Mouse (Mus musculus) stomach, embryonic 15.5 days (tissue): ENCODE results near the gene Gadd45g. TPM values are rescaled to one million over a fixed set of nuclear protein-coding genes. Genes with fewer than 3 reads are reported as not detected.
A peak's percentile ranks its signal among the peaks of the same experiment; 100 is the strongest.

ENCODE experiments used
- ATAC-seq: fragments of 200-750 bp; cut with Nextera tagmentation; 2 replicates; pipeline ENCODE4 v1.8.0; 2017; ENCODE audit warnings: low read depth, moderate number of reproducible peaks, moderate TSS enrichment; ENCODE audit not compliant: insufficient read depth, low FRiP score
- H3K27ac ChIP-seq: fragments of 300-500 bp; sonication (generic); 2 replicates; pipeline ENCODE4 v1.5.1; 2015; ENCODE audit warnings: mild to moderate bottlenecking, inconsistent platforms
- H3K27me3 ChIP-seq: fragments of 300-500 bp; sonication (generic); replicated peaks from 2 replicates; pipeline ENCODE4 v1.6.1; 2015; ENCODE audit warnings: inconsistent platforms
- H3K36me3 ChIP-seq: fragments of 300-500 bp; sonication (generic); 2 replicates; pipeline ENCODE4 v1.6.1; 2015; ENCODE audit warnings: inconsistent platforms
- H3K4me1 ChIP-seq: fragments of 300-500 bp; sonication (generic); 2 replicates; pipeline ENCODE4 v1.6.1; 2015; ENCODE audit warnings: inconsistent platforms
- H3K4me2 ChIP-seq: fragments of 300-500 bp; sonication (generic); 2 replicates; pipeline ENCODE4 v1.6.1; 2015; ENCODE audit warnings: mild to moderate bottlenecking, inconsistent platforms
- H3K4me3 ChIP-seq: fragments of 300-500 bp; sonication (generic); replicated peaks from 2 replicates; pipeline ENCODE4 v1.5.1; 2015; ENCODE audit warnings: inconsistent platforms
- H3K9ac ChIP-seq: fragments of 300-500 bp; sonication (generic); 2 replicates; pipeline ENCODE4 v1.6.1; 2015; ENCODE audit warnings: inconsistent platforms
- H3K9me3 ChIP-seq: fragments of 300-500 bp; sonication (generic); 2 replicates; pipeline ENCODE4 v1.6.1; 2016; ENCODE audit warnings: inconsistent platforms
- WGBS: fragments of 180-500 bp; shearing (Covaris S2); methylation state at CpG from one replicate; pipeline ENCODE4 v1.1.7; 2015; 5-methylcytosine and 5-hydroxymethylcytosine counted together
- polyA plus RNA-seq: library from polyadenylated mRNA; unstranded; fragments of >200 nt; fragmentation: Nextera tagmentation; extraction: Ambion mirVana; gene quantifications from 2 replicates; pipeline ENCODE4 v1.2.1, GENCODE M21; 2015

Gadd45g gene
- polyA plus RNA-seq, 1 experiment from 2014 or later = 39.0 TPM

- Histone ChIP-seq H3K4me1 (peaks cover 33% of the 10 kb centered on the region), H3K4me2 (peak overlapping the region; percentile 99), H3K27me3 (no peaks in the 10 kb centered on the region), H3K27ac (peak overlapping the region; percentile 89), H3K9ac (peak overlapping the region; percentile 55), H3K9me3 (no peaks in the 10 kb centered on the region), H3K36me3 (no peaks in the 10 kb centered on the region), H3K4me3 (peak overlapping the region; percentile 66)
- ATAC-seq = peak; percentile 3; the same call in 1 of the 2 replicates
- under 1% methylated on average over 63 of the region's 63 CpGs for WGBS
Measured at GRCm38 (mm10) chr13:51846868-51847793, 653 bp downstream of the Gadd45g start.

GRCm38 (mm10) chr13:51847979-51848480, 1.6 kb downstream of the Gadd45g start:
- peaks cover 32% of the 10 kb centered on the region for H3K4me1 ChIP-seq
- peak overlapping the region; percentile 89 for H3K27ac ChIP-seq
- H3K9me3 ChIP-seq = no peaks in the 10 kb centered on the region
- H3K9ac ChIP-seq = peak overlapping the region; percentile 55
- peak overlapping the region; percentile 99 for H3K4me2 ChIP-seq
- no peaks in the 10 kb centered on the region for H3K36me3 ChIP-seq
- H3K4me3 ChIP-seq = peak overlapping the region; percentile 66
- peak; percentile 21; the same call in 1 of the 2 replicates for ATAC-seq
- no peaks in the 10 kb centered on the region for H3K27me3 ChIP-seq
- 1% methylated on average over 31 of the region's 31 CpGs for WGBS

- Histone ChIP-seq H3K4me3 (peak overlapping the region; percentile 66), H3K27ac (peak overlapping the region; percentile 89), H3K9me3 (no peaks in the 10 kb centered on the region), H3K4me1 (peaks cover 38% of the 10 kb centered on the region), H3K9ac (peak overlapping the region; percentile 55; the same call in 1 of the 2 replicates), H3K27me3 (no peaks in the 10 kb centered on the region), H3K4me2 (peak overlapping the region; percentile 99), H3K36me3 (no peaks in the 10 kb centered on the region)
- ATAC-seq = peak; percentile 44
- 1% methylated on average over 18 of the region's 20 CpGs for WGBS
Measured at GRCm38 (mm10) chr13:51848481-51849240, 2.2 kb downstream of the Gadd45g start.

- Histone ChIP-seq H3K9ac (no peak overlapping the region), H3K27ac (peak overlapping the region; percentile 89), H3K4me3 (peak overlapping the region; percentile 66; the same call in 1 of the 2 replicates), H3K36me3 (no peaks in the 10 kb centered on the region), H3K9me3 (no peaks in the 10 kb centered on the region), H3K4me1 (peaks cover 44% of the 10 kb centered on the region), H3K27me3 (no peaks in the 10 kb centered on the region), H3K4me2 (peak overlapping the region; percentile 99)
- WGBS = 6% methylated on average over 25 of the region's 25 CpGs
- 0 out of 2 replicates have a peak, but pooled peaks have one; percentile 1 for ATAC-seq
Measured at GRCm38 (mm10) chr13:51849241-51850033, 3.0 kb downstream of the Gadd45g start.

GRCm38 (mm10) chr13:51850565-51850964, 4.1 kb downstream of the Gadd45g start:
- no peaks in the 10 kb centered on the region for H3K36me3 ChIP-seq
- no peak overlapping the region for H3K4me3 ChIP-seq
- H3K27ac ChIP-seq = no peak overlapping the region
- no peak for ATAC-seq
- H3K9ac ChIP-seq = no peak overlapping the region
- no peaks in the 10 kb centered on the region for H3K9me3 ChIP-seq
- H3K4me1 ChIP-seq = peaks cover 38% of the 10 kb centered on the region
- no peak overlapping the region for H3K4me2 ChIP-seq
- 89% methylated on average over 1 of the region's 1 CpGs for WGBS
- no peaks in the 10 kb centered on the region for H3K27me3 ChIP-seq

- Histone ChIP-seq H3K36me3 (no peaks in the 10 kb centered on the region), H3K4me3 (no peak overlapping the region), H3K4me2 (0 out of 2 replicates have a peak overlapping the region, but pooled peaks have one; percentile 3), H3K9ac (no peak overlapping the region), H3K9me3 (no peaks in the 10 kb centered on the region), H3K27ac (no peak overlapping the region), H3K27me3 (no peaks in the 10 kb centered on the region), H3K4me1 (peaks cover 32% of the 10 kb centered on the region)
- no peak for ATAC-seq
- 28% methylated on average over 7 of the region's 7 CpGs for WGBS
Measured at GRCm38 (mm10) chr13:51852560-51853190, 6.2 kb downstream of the Gadd45g start.

- WGBS = 24% methylated on average over 16 of the region's 16 CpGs
- peaks cover 29% of the 10 kb centered on the region for H3K4me1 ChIP-seq
- ATAC-seq = peak; percentile 56; the same call in 1 of the 2 replicates
- H3K27me3 ChIP-seq = no peaks in the 10 kb centered on the region
- H3K9ac ChIP-seq = 0 out of 2 replicates have a peak overlapping the region, but pooled peaks have one; percentile 6
- no peaks in the 10 kb centered on the region for H3K9me3 ChIP-seq
- no peaks in the 10 kb centered on the region for H3K36me3 ChIP-seq
- H3K27ac ChIP-seq = 0 out of 2 replicates have a peak overlapping the region, but pooled peaks have one; percentile 9
- no peak overlapping the region for H3K4me3 ChIP-seq
- peak overlapping the region; percentile 3; the same call in 1 of the 2 replicates for H3K4me2 ChIP-seq
Measured at GRCm38 (mm10) chr13:51853301-51854243, 7.1 kb downstream of the Gadd45g start.

- ATAC-seq = no peak
- Histone ChIP-seq H3K36me3 (no peaks in the 10 kb centered on the region), H3K27me3 (no peaks in the 10 kb centered on the region), H3K9ac (no peak overlapping the region), H3K4me3 (no peak overlapping the region), H3K9me3 (no peaks in the 10 kb centered on the region), H3K4me1 (peaks cover 15% of the 10 kb centered on the region), H3K27ac (no peak overlapping the region), H3K4me2 (no peak overlapping the region)
- 73% methylated on average over 5 of the region's 5 CpGs for WGBS
Measured at GRCm38 (mm10) chr13:51855584-51855983, 9.1 kb downstream of the Gadd45g start.

GRCm38 (mm10) chr13:51857156-51857555, 10.7 kb downstream of the Gadd45g start:
- no peak for ATAC-seq

GRCm38 (mm10) chr13:51858475-51858874, 12.0 kb downstream of the Gadd45g start:
- H3K4me1 ChIP-seq = peaks cover 8% of the 10 kb centered on the region
- H3K4me2 ChIP-seq = no peak overlapping the region
- no peaks in the 10 kb centered on the region for H3K9me3 ChIP-seq
- H3K27me3 ChIP-seq = no peaks in the 10 kb centered on the region
- H3K27ac ChIP-seq = no peak overlapping the region
- no peak overlapping the region for H3K9ac ChIP-seq
- 65% methylated on average over 4 of the region's 4 CpGs for WGBS
- ATAC-seq = no peak
- no peaks in the 10 kb centered on the region for H3K36me3 ChIP-seq
- no peak overlapping the region for H3K4me3 ChIP-seq

More at GRCm38 (mm10) chr13:51857156-51857555, 10.7 kb downstream of the Gadd45g start:
- H3K36me3 ChIP-seq = no peaks in the 10 kb centered on the region
- H3K9me3 ChIP-seq = no peaks in the 10 kb centered on the region
- H3K4me2 ChIP-seq = no peak overlapping the region
- 37% methylated on average over 5 of the region's 5 CpGs for WGBS
- no peak overlapping the region for H3K9ac ChIP-seq
- H3K4me3 ChIP-seq = no peak overlapping the region
- peaks cover 15% of the 10 kb centered on the region for H3K4me1 ChIP-seq
- no peaks in the 10 kb centered on the region for H3K27me3 ChIP-seq
- H3K27ac ChIP-seq = no peak overlapping the region
